Mouse (Mus musculus) megakaryocyte, embryonic 14.5 days (primary cell): ENCODE data around the gene Auts2.

Experiments used
- FLI1 ChIP-seq: IDR thresholded peaks from 2 replicates; pipeline ENCODE4 v1.6.1; 2012; ENCODE audit warnings: low read length, inconsistent platforms, mixed read lengths
- GATA1 ChIP-seq: IDR thresholded peaks from 3 replicates; pipeline ENCODE4 v1.6.1; 2012; ENCODE audit warnings: mixed read lengths, low read length, inconsistent platforms, borderline replicate concordance

GRCm38 (mm10) chr5:131992681-131993211 is 550.4 kb downstream of the Auts2 start:
- no peak for TF ChIP-seq GATA1
- no peak for TF ChIP-seq FLI1
